Mouse (Mus musculus) CH12.LX (cell line): Measurements from ENCODE around the gene Mgrn1. TPM values are rescaled to one million over a fixed set of nuclear protein-coding genes. Genes with fewer than 3 reads are reported as not detected.

Source experiments
- DNase-seq: peaks from one replicate; pipeline ENCODE4 v3.0.0-alpha.2; 2013; ENCODE audit errors: extremely low read depth
- H3K27ac ChIP-seq: 2 replicates; pipeline ENCODE4 v1.5.1; 2012; ENCODE audit warnings: low read depth, mild to moderate bottlenecking, control low read depth, moderate library complexity; ENCODE audit not compliant: insufficient read depth
- H3K27me3 ChIP-seq: replicated peaks from 2 replicates; pipeline ENCODE3; 2012; ENCODE audit warnings: inconsistent platforms
- H3K36me3 ChIP-seq, 2 experiments: replicated peaks in 1 of 2; 2 replicates each; pipeline versions ENCODE3 to v1.6.1; 2012; ENCODE audit warnings: inconsistent platforms in 1 of 2, low read length in 1 of 2, mild to moderate bottlenecking in 1 of 2, mixed read lengths in 1 of 2, moderate library complexity in 1 of 2; ENCODE audit not compliant: control insufficient read depth in 1 of 2, insufficient read depth in 1 of 2
- H3K4me1 ChIP-seq, 2 experiments: 2 replicates each; pipeline ENCODE4 v1.6.1; 2012; ENCODE audit warnings: inconsistent platforms in 1 of 2, moderate library complexity in 1 of 2; ENCODE audit not compliant: insufficient read depth in 2 of 2, control insufficient read depth in 1 of 2
- H3K4me2 ChIP-seq: 2 replicates; pipeline ENCODE4 v1.6.1; 2012; ENCODE audit warnings: low read depth, mild to moderate bottlenecking, control low read depth; ENCODE audit not compliant: poor library complexity, insufficient read depth, severe bottlenecking
- H3K4me3 ChIP-seq, 3 experiments: fragments of 150-350 bp in 1 of 3; sonication (generic) in 1 of 3; replicated peaks in 1 of 3; 2 replicates each; pipeline versions ENCODE3 to v1.5.1; 2011 to 2012; ENCODE audit warnings: low read depth in 2 of 3, low read length in 2 of 3, mild to moderate bottlenecking in 2 of 3, moderate library complexity in 2 of 3, control low read depth in 1 of 3, improper control_type of control experiment in 1 of 3, inconsistent platforms in 1 of 3, mixed read lengths in 1 of 3; ENCODE audit not compliant: poor library complexity in 1 of 3
- H3K79me2 ChIP-seq: replicated peaks from 2 replicates; pipeline ENCODE4 v1.6.1; 2012; ENCODE audit warnings: mild to moderate bottlenecking, moderate library complexity; ENCODE audit not compliant: control insufficient read depth, poor library complexity, insufficient read depth, severe bottlenecking; ENCODE audit errors: extremely low read depth
- H3K9ac ChIP-seq: 2 replicates; pipeline ENCODE4 v1.6.1; 2012; ENCODE audit warnings: low read depth, mild to moderate bottlenecking, control low read depth, moderate library complexity; ENCODE audit not compliant: insufficient read depth
- H3K9me3 ChIP-seq: replicated peaks from 2 replicates; pipeline ENCODE3; 2012; ENCODE audit warnings: low read length, inconsistent platforms, mixed read lengths
- CHD1 ChIP-seq: IDR thresholded peaks from 2 replicates; pipeline ENCODE4 v1.6.1; 2012; ENCODE audit warnings: low read depth, low read length, improper control_type of control experiment, inconsistent platforms
- CHD2 ChIP-seq: IDR thresholded peaks from 2 replicates; pipeline ENCODE4 v1.6.1; 2011; ENCODE audit warnings: low read length, improper control_type of control experiment
- CTCF ChIP-seq, 2 experiments: IDR thresholded peaks in 1 of 2; conservative IDR thresholded peaks in 1 of 2; 2 replicates each; pipeline ENCODE4 v1.5.1; 2011 to 2012; ENCODE audit warnings: low read depth in 2 of 2, low read length in 2 of 2, improper control_type of control experiment in 1 of 2, inconsistent platforms in 1 of 2, mild to moderate bottlenecking in 1 of 2, moderate library complexity in 1 of 2
- HCFC1 ChIP-seq: IDR thresholded peaks from 2 replicates; pipeline ENCODE4 v1.6.1; 2012; ENCODE audit warnings: low read depth, mild to moderate bottlenecking, inconsistent platforms, low read length, improper control_type of control experiment
- MAFK ChIP-seq: IDR thresholded peaks from 2 replicates; pipeline ENCODE4 v1.6.1; 2011; ENCODE audit warnings: low read length, improper control_type of control experiment; ENCODE audit not compliant: insufficient replicate concordance
- MYC ChIP-seq: IDR thresholded peaks from 2 replicates; pipeline ENCODE4 v1.6.1; 2011; ENCODE audit warnings: low read depth, mild to moderate bottlenecking, improper control_type of control experiment, low read length
- NRF1 ChIP-seq: IDR thresholded peaks from 2 replicates; pipeline ENCODE4 v1.6.1; 2014; ENCODE audit warnings: low read depth, mild to moderate bottlenecking, inconsistent platforms, low read length, improper control_type of control experiment, moderate library complexity
- UBTF ChIP-seq: IDR thresholded peaks from 2 replicates; pipeline ENCODE4 v1.6.1; 2012; ENCODE audit warnings: low read depth, mild to moderate bottlenecking, inconsistent platforms, low read length, improper control_type of control experiment, moderate library complexity
- dilution Hi-C: fragments of 300-500 bp; cut with MboI; formaldehyde crosslinking; loops from 2 replicates; pipeline ENCODE4 v1.14.3; 2020; ENCODE audit warnings: low sequenced_read_pairs; ENCODE audit not compliant: extremely low pct_unique_long_range_greater_than_20kb, extremely low pct_ligation_motif_present
- in situ Hi-C: fragments of 300-500 bp; cut with MboI; formaldehyde crosslinking; loops from 3 replicates; pipeline ENCODE4 v1.14.3; 2019; ENCODE audit warnings: low sequenced_read_pairs, low pct_ligation_motif_present, low pct_unique_long_range_greater_than_20kb, mixed read lengths
- polyA plus RNA-seq: library from polyadenylated mRNA; unstranded; fragments of >175 nt; gene quantifications from 2 replicates; pipeline ENCODE4 v1.2.1, GENCODE M21; 2012; ENCODE audit warnings: low read depth; ENCODE audit not compliant: insufficient read length
- total RNA-seq, 2 experiments: library from RNA; depleted of rRNA; stranded (reverse); fragments of 300-350 nt in 1 of 2; fragments of >200 nt in 1 of 2; gene quantifications; 2 replicates each; pipeline ENCODE4 v1.2.3; 2012 to 2014

Gene Mgrn1
- total and polyA plus RNA-seq, 3 experiments, result 11.7 to 16.9 (median 12.9) TPM

GRCm38 (mm10) chr16:4920556-4920955 is 34.5 kb downstream of the Mgrn1 start:
- DNase-seq, result no peak
- Histone ChIP-seq H3K27ac (no peak overlapping the region), H3K4me1 (peaks cover 0 to 6% of the 10 kb centered on the region in 2 experiments; a peak in 1 of 4 replicates), H3K4me3 (no peak overlapping the region), H3K79me2 (no peaks in the 10 kb centered on the region), H3K36me3 (peaks cover 23 to 53% of the 10 kb centered on the region in 2 experiments), H3K27me3 (no peaks in the 10 kb centered on the region), H3K9me3 (no peaks in the 10 kb centered on the region), H3K9ac (no peak overlapping the region), H3K4me2 (no peak overlapping the region)
- dilution Hi-C loops (no loop called here), in situ Hi-C loops (no loop called here)
- TF ChIP-seq NRF1 (no peak), CHD1 (no peak)

GRCm38 (mm10) chr16:4922481-4922880 is 36.4 kb downstream of the Mgrn1 start:
- TF ChIP-seq CHD1 (no peak), MAFK (no peak), CHD2 (no peak), CTCF (conservative IDR thresholded peaks at IDR 0.05 in 1 of 2, IDR thresholded peaks at IDR 0.05 in 1 of 2; ENCODE audit: low read depth in 2 of 2, low read length in 2 of 2) (no peak), UBTF (no peak)
- H3K79me2 ChIP-seq, result no peaks in the 10 kb centered on the region
- H3K4me2 ChIP-seq, result no peak overlapping the region
- H3K9ac ChIP-seq, result no peak overlapping the region
- in situ Hi-C loops (no loop called here), dilution Hi-C loops (no loop called here)
- H3K4me1 ChIP-seq, result peaks cover 0 to 6% of the 10 kb centered on the region in 2 experiments; a peak in 1 of 4 replicates
- H3K4me3 ChIP-seq, result no peak overlapping the region
- H3K36me3 ChIP-seq, result peaks cover 29 to 60% of the 10 kb centered on the region in 2 experiments
- no peaks in the 10 kb centered on the region for H3K27me3 ChIP-seq
- DNase-seq, result no peak
- no peaks in the 10 kb centered on the region for H3K9me3 ChIP-seq
- no peak overlapping the region for H3K27ac ChIP-seq

GRCm38 (mm10) chr16:4923996-4924395 is 37.9 kb downstream of the Mgrn1 start:
- no peak for TF ChIP-seq MYC
- TF ChIP-seq CHD1, result no peak
- TF ChIP-seq HCFC1, result no peak
- Histone ChIP-seq H3K4me3 (no peak overlapping the region), H3K9me3 (no peaks in the 10 kb centered on the region), H3K79me2 (no peaks in the 10 kb centered on the region), H3K27ac (no peak overlapping the region), H3K4me2 (no peak overlapping the region), H3K36me3 (peaks cover 38 to 71% of the 10 kb centered on the region in 2 experiments), H3K4me1 (peaks cover 0 to 6% of the 10 kb centered on the region in 2 experiments; a peak in 1 of 4 replicates), H3K9ac (no peak overlapping the region), H3K27me3 (no peaks in the 10 kb centered on the region)
- dilution Hi-C loops (no loop called here), in situ Hi-C loops (no loop called here)
- no peak for DNase-seq
